ENCODE assay signal across 11 mouse cellular contexts in the genomic region with DNA sequence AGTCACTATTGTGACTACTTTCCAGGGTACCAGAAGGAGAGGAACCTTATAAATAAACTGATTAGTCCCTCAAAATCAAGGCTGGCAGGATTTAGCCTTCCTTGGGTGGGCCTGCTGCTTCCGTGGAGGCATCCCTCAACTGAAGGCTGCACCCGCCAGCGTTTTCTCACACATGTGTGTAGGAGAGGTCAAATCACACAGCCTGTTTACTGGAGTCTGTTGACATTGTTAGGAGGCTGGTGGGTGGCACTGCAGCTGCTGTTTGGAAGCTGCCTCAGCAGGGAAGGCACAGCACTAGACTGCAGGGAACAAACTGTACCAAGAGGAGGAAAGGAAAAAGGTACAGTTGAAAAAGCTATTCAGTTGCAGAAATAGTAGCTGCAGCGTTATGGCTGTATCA.
A peak's percentile ranks its signal among the peaks of the same experiment; 100 is the strongest.
DNase-seq lines count a peak whose midpoint lies in the region; ATAC-seq and TF ChIP-seq lines count a peak whose summit lies in the region.
"Had no signal": no experiment of that assay in that cellular context is flagged by ENCODE, and none has a peak within 500 bp of the region (broad histone marks: within the 10 kb centered on the region; RNA-seq: fewer than 3 reads in every experiment).

No protein-coding gene starts in this region.

- no peak overlapping the region for H3K9ac ChIP-seq in forebrain, embryonic 16.5 days (replicated peaks; ENCODE audit: low read depth, low read length)
- H3K9ac ChIP-seq: liver, embryonic 15.5 days had no signal

- ATAC-seq in forebrain, embryonic 16.5 days = peak; percentile 67; the same call in 1 of the 2 replicates
- ATAC-seq: inflammation-experienced regulatory T-cells, adult 6 months had no signal

- TF ChIP-seq POLR2A in brain, embryonic 14.5 days (IDR thresholded peaks at IDR 0.05; ENCODE audit: borderline replicate concordance, extremely low read depth, insufficient read depth, insufficient read length, poor library complexity, severe bottlenecking) = no peak
- TF ChIP-seq POLR2A in olfactory bulb, adult 2 months (IDR thresholded peaks at IDR 0.05; ENCODE audit: insufficient read depth, low read depth, low read length) = no peak

- no peak overlapping the region for H3K27ac ChIP-seq in forebrain, embryonic 16.5 days (ENCODE audit: low read length)
- peak overlapping the region; percentile 100 for H3K27ac ChIP-seq in olfactory bulb, adult 2 months (ENCODE audit: insufficient read depth, low read depth, low read length)
- H3K27ac ChIP-seq: liver, embryonic 15.5 days had no signal

- DNase-seq in brain, embryonic 14.5 days (ENCODE audit: low read depth) = peak; percentile 58
- peak; percentile 26 to 45 for DNase-seq in layer of hippocampus, postnatal 10 days (ENCODE audit: low spot score in 2 of 2)
- no peak for DNase-seq in embryo, embryonic 11 days
- DNase-seq in spleen, adult 12 weeks (ENCODE audit: low spot score) = no peak
- DNase-seq in kidney, adult 8-10 months = no peak
- DNase-seq: kidney, postnatal 25 days; thymus, postnatal 14 days had no signal

- no peak for TF ChIP-seq CTCF in brain, embryonic 14.5 days (IDR thresholded peaks at IDR 0.05; ENCODE audit: borderline replicate concordance, extremely low read depth, insufficient read depth, insufficient read length)
- no peak for TF ChIP-seq CTCF in olfactory bulb, adult 2 months (IDR thresholded peaks at IDR 0.05; ENCODE audit: insufficient read depth, low read depth, low read length)

- H3K4me3 ChIP-seq in forebrain, embryonic 16.5 days (replicated peaks; ENCODE audit: low read length) = no peak overlapping the region
- H3K4me3 ChIP-seq in olfactory bulb, adult 2 months (ENCODE audit: insufficient read depth, low read depth, low read length) = no peak overlapping the region
- H3K4me3 ChIP-seq: liver, embryonic 15.5 days had no signal

- no peaks in the 10 kb centered on the region for H3K9me3 ChIP-seq in forebrain, embryonic 16.5 days (ENCODE audit: control insufficient read depth, low read length)
- H3K9me3 ChIP-seq: liver, embryonic 15.5 days had no signal

- peaks cover 11% of the 10 kb centered on the region for H3K4me1 ChIP-seq in forebrain, embryonic 16.5 days (replicated peaks; ENCODE audit: control insufficient read depth, insufficient read depth, low read length)
- H3K4me1 ChIP-seq in olfactory bulb, adult 2 months (ENCODE audit: control insufficient read depth, insufficient read depth, low read length) = peaks cover 11% of the 10 kb centered on the region
- H3K4me1 ChIP-seq: liver, embryonic 15.5 days had no signal

- H3K4me2 ChIP-seq in forebrain, embryonic 16.5 days (ENCODE audit: low read length) = no peak overlapping the region
- H3K4me2 ChIP-seq: liver, embryonic 15.5 days had no signal

- 31% methylated on average over 4 of the region's 4 CpGs for WGBS in forebrain, embryonic 16.5 days
- 10% methylated on average over 4 of the region's 4 CpGs for WGBS in olfactory bulb, adult 2 months

- no peaks in the 10 kb centered on the region for H3K36me3 ChIP-seq in forebrain, embryonic 16.5 days (ENCODE audit: control insufficient read depth, insufficient read depth)
- H3K36me3 ChIP-seq: liver, embryonic 15.5 days had no signal

- no peaks in the 10 kb centered on the region for H3K27me3 ChIP-seq in forebrain, embryonic 16.5 days (replicated peaks; ENCODE audit: control insufficient read depth, insufficient read depth, low read length)
- H3K27me3 ChIP-seq: liver, embryonic 15.5 days had no signal

Comparison
In these comparisons a context has a peak if more than half of its experiments do, and no peak if none do; other contexts are left out.
1. DNase-seq: peak in brain, embryonic 14.5 days (single experiment) and layer of hippocampus, postnatal 10 days (2 of 2); none in embryo, embryonic 11 days (single experiment), spleen, adult 12 weeks (single experiment) and kidney, adult 8-10 months (0 of 2).